Mouse (Mus musculus) large intestine, adult 2 months (tissue): Measurements from ENCODE around the gene Nrbf2. TPM values are rescaled to one million over a fixed set of nuclear protein-coding genes. Genes with fewer than 3 reads are reported as not detected.

ENCODE experiments used
- DNase-seq: peaks from one replicate; pipeline ENCODE4 v3.0.0-alpha.2; 2012; ENCODE audit warnings: low read depth, low spot score
- WGBS: fragments of 180-500 bp; shearing (Covaris S2); methylation state at CpG from one replicate; pipeline ENCODE4 v1.1.7; 2018; 5-methylcytosine and 5-hydroxymethylcytosine counted together
- polyA plus RNA-seq: library from polyadenylated mRNA; depleted of rRNA; stranded (reverse); fragments of >200 nt; gene quantifications from 2 replicates; pipeline ENCODE4 v1.2.3, GENCODE M21; 2012; rRNA removed

Gene Nrbf2
- polyA plus RNA-seq, 1 experiment = 6.7 TPM

GRCm38 (mm10) chr10:67223942-67224341 is 61.2 kb downstream of the Nrbf2 start:
- DNase-seq = no peak
- WGBS = 80% methylated on average over 3 of the region's 4 CpGs

- DNase-seq = no peak
- 60% methylated on average over 5 of the region's 5 CpGs for WGBS
Observed at GRCm38 (mm10) chr10:67221284-67221683, 63.8 kb downstream of the Nrbf2 start.

- 64% methylated on average over 4 of the region's 4 CpGs for WGBS
- DNase-seq = no peak
Observed at GRCm38 (mm10) chr10:67220251-67220650, 64.9 kb downstream of the Nrbf2 start.

- DNase-seq = no peak
- WGBS = 88% methylated on average over 18 of the region's 18 CpGs
Observed at GRCm38 (mm10) chr10:67218873-67219565, 66.1 kb downstream of the Nrbf2 start.

GRCm38 (mm10) chr10:67216872-67217271 is 68.2 kb downstream of the Nrbf2 start:
- DNase-seq = no peak

More at GRCm38 (mm10) chr10:67216872-67217271, 68.2 kb downstream of the Nrbf2 start:
- 58% methylated on average over 3 of the region's 3 CpGs for WGBS

Other genes starting within 250 kb of the Nrbf2 start
- gene Jmjd1c, start 189.2 kb downstream of the Nrbf2 start, polyA plus RNA-seq = 5.9 and 13.7 TPM in 2 replicates
- gene Reep3, start 188.4 kb downstream of the Nrbf2 start, polyA plus RNA-seq = 17.1 and 32.7 TPM in 2 replicates